Mouse (Mus musculus) liver, embryonic 13.5 days (tissue): ENCODE results near the gene Spib. TPM values are rescaled to one million over a fixed set of nuclear protein-coding genes. Genes with fewer than 3 reads are reported as not detected.

Source experiments
- ATAC-seq: fragments of 200-750 bp; cut with Nextera tagmentation; 2 replicates; pipeline ENCODE4 v1.8.0; 2017; ENCODE audit warnings: low read depth, mild to moderate bottlenecking, moderate number of reproducible peaks, moderate library complexity
- DNase-seq: peaks from one replicate; pipeline ENCODE4 v3.0.0; 2022
- H3K27ac ChIP-seq: fragments of 300-500 bp; sonication (generic); 2 replicates; pipeline ENCODE4 v1.5.1; 2015; ENCODE audit warnings: moderate library complexity, mild to moderate bottlenecking, inconsistent platforms
- H3K27me3 ChIP-seq: fragments of 300-500 bp; sonication (generic); 2 replicates; pipeline ENCODE4 v1.6.1; 2015; ENCODE audit warnings: mild to moderate bottlenecking, inconsistent platforms
- H3K36me3 ChIP-seq: fragments of 300-500 bp; sonication (generic); 2 replicates; pipeline ENCODE4 v1.6.1; 2015; ENCODE audit warnings: mild to moderate bottlenecking, inconsistent platforms
- H3K4me1 ChIP-seq: fragments of 300-500 bp; sonication (generic); replicated peaks from 2 replicates; pipeline ENCODE4 v1.6.1; 2015; ENCODE audit warnings: inconsistent platforms
- H3K4me2 ChIP-seq: fragments of 300-500 bp; sonication (generic); 2 replicates; pipeline ENCODE4 v1.6.1; 2015; ENCODE audit warnings: inconsistent platforms, mild to moderate bottlenecking, moderate library complexity
- H3K4me3 ChIP-seq: fragments of 300-500 bp; sonication (generic); replicated peaks from 2 replicates; pipeline ENCODE4 v1.5.1; 2015; ENCODE audit warnings: mild to moderate bottlenecking, inconsistent platforms
- H3K9ac ChIP-seq: fragments of 300-500 bp; sonication (generic); 2 replicates; pipeline ENCODE4 v1.6.1; 2015; ENCODE audit warnings: mild to moderate bottlenecking, inconsistent platforms
- H3K9me3 ChIP-seq: fragments of 300-500 bp; sonication (generic); replicated peaks from 2 replicates; pipeline ENCODE4 v1.6.1; 2016; ENCODE audit warnings: inconsistent platforms
- WGBS: fragments of 180-500 bp; shearing (Covaris S2); methylation state at CpG from one replicate; pipeline ENCODE4 v1.1.7; 2015; ENCODE audit not compliant: insufficient replicate concordance; 5-methylcytosine and 5-hydroxymethylcytosine counted together
- polyA plus RNA-seq: library from polyadenylated mRNA; unstranded; fragments of >200 nt; fragmentation: Nextera tagmentation; extraction: Ambion mirVana; gene quantifications from 2 replicates; pipeline ENCODE4 v1.2.1, GENCODE M21; 2015

Spib gene
- polyA plus RNA-seq, 1 experiment from 2014 or later = 0.08 TPM

DNA sequence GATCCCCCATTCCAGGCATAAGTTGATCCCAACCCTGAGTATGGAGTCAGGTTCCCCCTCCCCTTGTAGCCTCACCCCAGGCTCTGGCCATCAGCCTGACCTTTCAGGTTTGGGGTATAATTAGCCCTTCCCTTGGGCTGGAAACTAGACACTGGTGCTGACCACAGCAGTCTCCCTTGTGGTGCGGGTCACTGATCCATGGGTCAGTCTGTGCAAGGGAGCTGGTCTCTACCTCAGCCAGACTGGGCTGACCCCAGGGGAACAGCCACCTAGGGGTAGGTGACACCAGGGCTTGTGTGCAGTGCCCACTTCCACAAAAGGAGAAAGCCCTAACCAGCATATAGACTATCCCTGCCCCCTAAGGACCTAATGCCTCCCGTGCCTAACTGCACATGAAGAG is 8.8 kb downstream of the Spib start:
- H3K27ac ChIP-seq = no peak overlapping the region
- ATAC-seq (no peak), DNase-seq (no peak)
- no peak overlapping the region for H3K4me2 ChIP-seq
- no peaks in the 10 kb centered on the region for H3K9me3 ChIP-seq
- no peak overlapping the region for H3K4me3 ChIP-seq
- H3K36me3 ChIP-seq = no peaks in the 10 kb centered on the region
- H3K4me1 ChIP-seq = peaks cover 5% of the 10 kb centered on the region
- peaks cover 77% of the 10 kb centered on the region for H3K27me3 ChIP-seq
- H3K9ac ChIP-seq = no peak overlapping the region
- 46% methylated on average over 2 of the region's 2 CpGs for WGBS

DNA sequence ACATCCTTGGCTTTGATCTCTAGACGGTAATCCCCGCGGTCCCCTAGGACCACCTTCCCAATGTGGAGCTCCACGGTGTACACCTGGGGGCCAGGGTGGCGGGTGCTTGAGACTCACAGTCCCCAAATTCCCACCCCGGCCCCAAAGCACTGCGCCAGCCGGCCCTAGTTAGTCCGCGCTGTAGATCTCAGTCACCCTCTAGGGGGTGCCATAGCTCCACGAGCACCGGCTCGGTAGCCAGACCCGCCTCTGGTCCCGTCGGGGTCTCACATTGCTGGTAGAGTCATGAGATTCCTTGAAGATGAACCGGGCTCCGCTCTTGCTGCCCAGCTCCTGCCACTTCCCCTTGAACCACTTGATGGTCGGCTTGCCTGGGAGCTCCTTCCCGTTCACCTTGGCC is 10.2 kb downstream of the Spib start:
- peaks cover 72% of the 10 kb centered on the region for H3K27me3 ChIP-seq
- ATAC-seq = peak; percentile 29; the same call in 1 of the 2 replicates
- H3K4me3 ChIP-seq = no peak overlapping the region
- H3K36me3 ChIP-seq = no peaks in the 10 kb centered on the region
- no peak overlapping the region for H3K4me2 ChIP-seq
- no peaks in the 10 kb centered on the region for H3K9me3 ChIP-seq
- no peaks in the 10 kb centered on the region for H3K4me1 ChIP-seq
- DNase-seq = no peak
- H3K27ac ChIP-seq = no peak overlapping the region
- 4% methylated on average over 20 of the region's 20 CpGs for WGBS
- H3K9ac ChIP-seq = no peak overlapping the region

DNA sequence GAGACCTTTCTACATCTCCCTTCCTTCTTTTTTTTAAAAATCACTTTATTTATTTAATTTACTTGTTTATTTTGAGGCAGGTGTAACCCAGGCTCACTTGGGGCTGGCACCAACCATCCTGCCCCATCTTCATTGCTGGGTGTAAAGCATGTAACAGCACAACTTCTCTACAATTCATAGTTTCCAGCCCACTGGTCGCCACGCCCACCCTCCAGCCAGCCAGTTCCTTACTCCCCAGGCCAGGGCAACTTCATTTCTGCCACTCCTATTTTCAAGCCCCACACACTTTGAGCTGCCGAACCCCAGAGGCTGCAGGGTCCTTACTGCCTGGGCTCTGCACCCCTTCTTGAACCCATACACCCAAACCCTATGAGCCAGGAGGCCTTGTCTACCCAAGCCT is 10.9 kb downstream of the Spib start:
- Histone ChIP-seq H3K4me3 (no peak overlapping the region), H3K4me2 (no peak overlapping the region), H3K36me3 (no peaks in the 10 kb centered on the region), H3K4me1 (no peaks in the 10 kb centered on the region), H3K27me3 (peaks cover 72% of the 10 kb centered on the region), H3K27ac (no peak overlapping the region), H3K9ac (no peak overlapping the region), H3K9me3 (no peaks in the 10 kb centered on the region)
- ATAC-seq (no peak), DNase-seq (no peak)
- 50% methylated on average over 3 of the region's 3 CpGs for WGBS

DNA sequence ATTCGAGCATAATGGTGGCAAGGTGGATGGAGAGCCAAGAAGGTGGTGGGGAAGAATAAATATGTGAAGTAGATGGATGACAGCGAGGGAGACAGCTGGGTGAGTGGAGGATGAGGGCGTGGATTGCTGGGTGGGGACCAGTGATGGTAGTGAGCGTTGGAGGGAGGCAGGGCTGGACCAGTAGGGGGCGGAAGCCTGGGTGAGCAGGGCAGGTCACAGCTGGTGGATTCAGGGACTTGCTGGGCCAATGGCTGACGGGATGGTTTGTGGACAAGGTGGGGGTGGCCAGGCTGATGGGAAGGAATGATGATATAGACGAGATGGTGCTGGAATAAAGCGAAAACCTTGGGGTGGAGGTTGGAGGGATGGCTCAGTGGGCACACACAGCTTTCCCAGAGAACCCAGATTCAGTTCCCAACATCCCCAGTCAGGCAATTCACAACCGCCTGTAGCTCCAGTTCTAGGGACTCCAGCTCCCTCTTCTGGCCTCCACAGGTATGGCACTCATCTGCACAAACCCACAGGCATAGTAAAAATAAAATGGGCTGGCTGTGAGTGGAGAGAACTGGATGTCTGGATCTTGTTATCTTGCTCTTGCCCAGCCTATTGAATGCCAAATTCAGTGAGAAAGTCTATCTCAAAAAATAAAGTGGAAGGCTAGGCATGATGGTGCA is 12.5 kb downstream of the Spib start:
- Histone ChIP-seq H3K4me3 (no peak overlapping the region), H3K4me2 (no peak overlapping the region), H3K27me3 (peaks cover 61% of the 10 kb centered on the region), H3K27ac (no peak overlapping the region), H3K36me3 (no peaks in the 10 kb centered on the region), H3K4me1 (no peaks in the 10 kb centered on the region), H3K9ac (no peak overlapping the region), H3K9me3 (no peaks in the 10 kb centered on the region)
- DNase-seq (no peak), ATAC-seq (no peak)
- 53% methylated on average over 9 of the region's 9 CpGs for WGBS

DNA sequence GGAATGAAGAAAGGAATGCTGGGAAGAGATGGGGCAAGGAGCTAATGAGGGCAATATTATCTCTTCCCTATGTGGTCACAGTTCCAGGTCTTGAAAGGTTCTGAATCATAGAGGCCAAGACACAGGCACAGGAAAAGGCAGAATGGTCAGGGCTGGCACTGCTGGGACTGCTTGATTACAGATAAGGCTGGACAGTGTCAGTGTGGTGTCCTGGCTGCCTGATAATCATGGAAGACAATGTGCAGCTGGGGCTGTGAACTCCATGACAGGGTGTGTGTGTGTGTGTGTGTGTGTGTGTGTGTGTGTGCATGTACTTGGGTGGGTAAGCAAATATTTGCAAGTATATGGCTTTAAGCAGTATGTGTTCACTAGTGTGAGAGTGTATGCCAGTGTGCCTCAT is 24.4 kb downstream of the Spib start:
- H3K27me3 ChIP-seq = peaks cover 20% of the 10 kb centered on the region
- ATAC-seq = 0 out of 2 replicates have a peak, but pooled peaks have one; percentile 20
- DNase-seq = no peak

DNA sequence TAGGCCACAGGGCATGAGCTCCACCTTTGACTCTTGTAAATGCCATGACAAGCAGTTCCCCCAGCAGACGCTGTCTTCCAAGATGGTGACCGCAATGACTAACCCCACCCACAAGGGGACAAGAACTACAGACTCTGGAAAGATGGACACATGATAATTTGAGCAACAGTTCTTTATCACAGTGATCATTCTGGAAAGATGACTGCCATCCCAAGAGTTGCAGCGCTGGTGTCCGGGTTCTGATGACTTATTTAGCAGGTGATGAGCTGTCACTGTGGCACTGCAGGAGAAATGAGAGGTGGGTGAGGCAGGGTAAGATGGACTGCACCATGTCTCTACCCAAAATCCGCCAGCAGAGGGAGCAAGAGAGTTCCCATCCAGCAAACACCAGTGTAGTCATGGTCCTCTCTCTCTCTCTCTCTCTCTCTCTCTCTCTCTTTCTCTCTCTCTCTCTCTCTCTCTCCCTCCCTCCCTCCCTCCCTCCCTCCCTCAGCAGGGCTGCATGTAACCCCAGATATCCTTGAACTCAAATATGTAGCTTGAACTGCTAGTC is 30.2 kb downstream of the Spib start:
- Histone ChIP-seq H3K4me1 (peaks cover 25% of the 10 kb centered on the region), H3K4me2 (no peak overlapping the region), H3K36me3 (no peaks in the 10 kb centered on the region), H3K27me3 (peaks cover 29% of the 10 kb centered on the region), H3K4me3 (no peak overlapping the region), H3K27ac (no peak overlapping the region), H3K9me3 (0 out of 2 replicates have a peak, but pooled peaks cover 5% of the 10 kb centered on the region), H3K9ac (no peak overlapping the region)
- 23% methylated on average over 5 of the region's 5 CpGs for WGBS
- ATAC-seq (no peak), DNase-seq (peak; percentile 55)

More for the DNA sequence above, 24.4 kb downstream of the Spib start:
- 0 out of 2 replicates have a peak, but pooled peaks cover 5% of the 10 kb centered on the region for H3K4me1 ChIP-seq
- no peak overlapping the region for H3K4me2 ChIP-seq
- H3K4me3 ChIP-seq = no peak overlapping the region
- H3K36me3 ChIP-seq = no peaks in the 10 kb centered on the region
- H3K27ac ChIP-seq = no peak overlapping the region
- no peak overlapping the region for H3K9ac ChIP-seq
- H3K9me3 ChIP-seq = 0 out of 2 replicates have a peak, but pooled peaks cover 5% of the 10 kb centered on the region

DNA sequence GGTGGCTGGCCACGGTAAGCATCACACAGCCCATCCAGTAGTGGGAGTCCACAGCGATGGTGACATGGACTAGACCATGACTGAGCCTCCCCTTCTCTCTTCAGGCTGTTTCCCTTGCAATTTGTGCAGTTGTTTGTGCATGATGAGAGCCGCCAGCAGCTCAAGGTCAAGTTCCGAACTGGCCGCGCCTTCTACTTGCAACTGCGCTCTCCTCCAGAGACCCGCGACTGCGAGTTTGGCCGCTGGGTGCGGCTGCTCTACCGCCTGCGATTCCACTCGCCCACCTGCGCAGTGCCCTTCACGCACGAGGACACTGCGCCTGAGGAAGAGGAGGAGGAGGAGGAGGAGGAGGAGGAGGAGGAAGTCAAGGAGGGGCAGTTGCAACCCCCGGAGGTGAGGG is 31.8 kb downstream of the Spib start:
- ATAC-seq = no peak
- H3K4me1 ChIP-seq = peaks cover 34% of the 10 kb centered on the region
- 49% methylated on average over 20 of the region's 20 CpGs for WGBS
- no peak overlapping the region for H3K27ac ChIP-seq
- H3K36me3 ChIP-seq = no peaks in the 10 kb centered on the region
- DNase-seq = no peak
- H3K4me2 ChIP-seq = no peak overlapping the region
- 0 out of 2 replicates have a peak, but pooled peaks cover 5% of the 10 kb centered on the region for H3K9me3 ChIP-seq
- no peak overlapping the region for H3K9ac ChIP-seq
- H3K27me3 ChIP-seq = peaks cover 29% of the 10 kb centered on the region
- H3K4me3 ChIP-seq = no peak overlapping the region

DNA sequence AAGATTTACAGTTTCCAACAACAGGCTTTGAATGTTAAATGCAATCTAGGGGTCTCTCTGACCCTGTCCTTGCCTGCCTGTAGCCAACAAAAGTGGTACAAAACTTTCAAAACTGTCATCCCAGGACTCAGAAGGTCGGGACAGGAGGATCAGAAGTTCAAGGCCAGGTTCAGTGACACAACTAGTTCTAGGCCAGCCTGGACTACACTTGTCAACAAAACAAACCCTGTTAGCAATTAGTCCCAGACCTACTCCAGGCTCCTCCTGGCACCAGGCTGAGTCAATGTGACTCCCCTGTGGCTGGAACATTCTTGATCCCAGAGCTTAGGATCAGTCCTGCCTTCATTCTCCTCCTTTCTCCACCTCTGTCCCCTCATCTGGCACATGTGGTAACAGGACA is 32.9 kb downstream of the Spib start:
- ATAC-seq = no peak
- H3K27me3 ChIP-seq = peaks cover 29% of the 10 kb centered on the region
- H3K9me3 ChIP-seq = no peaks in the 10 kb centered on the region
- H3K4me1 ChIP-seq = peaks cover 43% of the 10 kb centered on the region
- no peak overlapping the region for H3K4me2 ChIP-seq
- no peak for DNase-seq
- H3K36me3 ChIP-seq = peaks cover 8% of the 10 kb centered on the region
- H3K9ac ChIP-seq = no peak overlapping the region
- 32% methylated on average over 1 of the region's 1 CpGs for WGBS
- H3K27ac ChIP-seq = no peak overlapping the region
- no peak overlapping the region for H3K4me3 ChIP-seq

DNA sequence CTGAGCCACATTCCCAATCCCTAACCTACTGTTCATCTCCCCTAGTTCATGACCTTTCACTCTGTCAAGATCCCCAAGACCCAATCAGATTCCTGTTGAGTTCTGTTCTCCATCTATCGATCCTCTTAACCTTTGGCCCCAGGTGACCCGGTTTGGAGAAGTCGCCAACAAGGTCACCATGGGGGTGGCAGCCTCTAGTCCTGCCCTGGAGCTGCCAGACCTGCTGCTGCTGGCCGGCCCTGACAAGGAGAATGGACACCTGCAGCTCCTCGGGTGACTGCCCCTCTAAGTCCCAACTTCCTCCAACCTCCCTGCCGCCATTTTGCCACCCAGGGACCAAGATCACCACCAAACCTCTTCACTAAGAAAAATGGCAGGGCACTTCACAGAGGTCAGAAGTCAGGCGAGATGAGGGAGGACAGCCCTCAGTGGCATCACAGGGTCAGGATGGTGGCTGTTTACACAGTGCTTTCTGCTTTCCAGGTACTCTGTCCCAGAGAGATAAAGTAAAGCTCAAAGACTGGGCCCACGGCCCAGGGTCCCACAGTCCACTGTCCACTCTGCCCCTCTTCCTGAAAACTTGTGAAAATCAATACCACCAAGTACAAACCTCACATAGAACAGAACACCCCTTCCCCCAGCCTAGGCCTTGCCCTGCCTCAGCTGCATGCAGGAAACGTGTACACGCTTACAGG is 34.4 kb downstream of the Spib start:
- whole genome bisulfite sequencing = 74% methylated on average over 10 of the region's 10 CpGs
- H3K36me3 ChIP-seq = peaks cover 21% of the 10 kb centered on the region
- ATAC-seq (no peak), DNase-seq (no peak)
- no peaks in the 10 kb centered on the region for H3K9me3 ChIP-seq
- H3K4me3 ChIP-seq = peak overlapping the region; percentile 78
- peaks cover 49% of the 10 kb centered on the region for H3K4me1 ChIP-seq
- H3K27ac ChIP-seq = peak overlapping the region; percentile 96
- H3K4me2 ChIP-seq = peak overlapping the region; percentile 95
- peaks cover 24% of the 10 kb centered on the region for H3K27me3 ChIP-seq
- peak overlapping the region; percentile 80 for H3K9ac ChIP-seq

DNA sequence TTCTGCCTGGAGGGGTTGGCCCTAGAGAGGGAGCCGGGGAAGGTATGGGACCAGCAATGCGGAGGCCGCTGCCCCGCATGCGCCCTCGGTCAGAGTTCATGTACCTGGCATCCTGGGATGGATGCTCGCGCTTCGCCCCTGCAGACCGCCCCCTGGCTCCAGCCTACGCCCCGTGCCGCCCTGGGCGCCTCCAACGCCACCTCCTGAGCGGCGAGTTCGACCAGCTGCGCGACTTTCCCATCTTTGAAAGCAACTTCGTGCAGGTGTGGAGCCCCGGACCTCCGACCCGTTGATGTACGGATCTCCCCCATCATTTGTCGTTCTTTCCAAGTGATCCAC is 35.1 kb downstream of the Spib start:
- Histone ChIP-seq H3K4me1 (peaks cover 49% of the 10 kb centered on the region), H3K9me3 (no peaks in the 10 kb centered on the region), H3K27me3 (peaks cover 22% of the 10 kb centered on the region), H3K4me2 (peak overlapping the region; percentile 95), H3K36me3 (peaks cover 29% of the 10 kb centered on the region), H3K9ac (peak overlapping the region; percentile 80), H3K4me3 (peak overlapping the region; percentile 78), H3K27ac (peak overlapping the region; percentile 96)
- ATAC-seq (peak; percentile 66), DNase-seq (no peak)
- WGBS = under 1% methylated on average over 26 of the region's 26 CpGs

DNA sequence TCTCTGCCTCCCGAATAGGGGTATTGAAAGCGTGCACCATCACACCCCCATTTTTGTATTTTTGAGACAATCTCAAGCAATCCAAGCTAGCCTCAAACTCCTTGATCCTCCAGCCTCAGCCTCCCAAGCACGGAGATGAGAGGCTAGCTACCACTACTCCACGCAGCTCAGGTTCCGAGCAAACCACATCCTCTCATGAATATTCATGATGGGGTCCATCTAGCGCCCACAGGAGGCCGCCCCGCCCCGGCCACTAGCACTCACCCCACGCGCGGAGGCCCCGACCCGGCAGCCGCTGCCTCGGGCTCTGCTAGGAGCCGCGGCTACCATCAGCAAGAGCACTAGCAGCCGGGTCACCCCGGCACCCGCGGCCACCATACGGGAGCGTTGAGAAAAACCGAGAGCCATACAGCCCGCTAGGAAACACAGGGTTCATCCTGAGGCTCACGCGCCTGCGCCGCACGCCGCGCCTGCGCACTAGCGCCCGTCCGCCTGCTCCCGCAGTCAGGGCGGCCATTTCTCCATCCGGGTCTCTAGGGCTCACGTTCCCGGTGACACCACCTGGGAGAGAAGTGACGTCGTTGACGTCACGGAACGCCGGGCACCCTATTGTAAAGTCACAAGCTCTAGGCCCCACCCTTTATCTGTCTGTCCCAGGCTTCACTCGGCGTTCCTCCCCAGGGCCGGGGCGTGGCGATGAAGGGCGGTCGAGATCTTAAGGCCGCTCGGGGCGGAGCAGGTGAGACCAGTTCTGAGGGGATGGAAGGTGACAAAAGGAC is 35.7 kb downstream of the Spib start, which contains the start of the genes Emc10 and Fam71e1:
TSS of gene Emc10 (minus strand) at position 538 of the 779 bp plus-strand sequence.
TSS of gene Fam71e1 (plus strand) at position 590 of the 779 bp plus-strand sequence.
- peak within 1 kb of the TSS; percentile 78 for H3K4me3 ChIP-seq
- under 1% methylated on average over 58 of the region's 58 CpGs for WGBS
- peaks cover 45% of the 10 kb centered on the region for H3K4me1 ChIP-seq
- peak within 1 kb of the TSS; percentile 95 for H3K4me2 ChIP-seq
- H3K27me3 ChIP-seq = peaks cover 22% of the 10 kb centered on the region
- peak; percentile 98 for DNase-seq
- peak within 1 kb of the TSS; percentile 96 for H3K27ac ChIP-seq
- H3K9me3 ChIP-seq = no peaks in the 10 kb centered on the region
- ATAC-seq = peak; percentile 93
- H3K9ac ChIP-seq = peak within 1 kb of the TSS; percentile 86
- peaks cover 34% of the 10 kb centered on the region for H3K36me3 ChIP-seq
